Mouse (Mus musculus) left cerebral cortex, adult 9 months (tissue): Measurements from ENCODE around the gene Tppp3.

Experiments
- DNase-seq, 2 experiments: peaks; one replicate each; pipeline ENCODE4 v3.0.0; 2022; ENCODE audit warnings: low spot score in 2 of 2

Tppp3 gene

DNA sequence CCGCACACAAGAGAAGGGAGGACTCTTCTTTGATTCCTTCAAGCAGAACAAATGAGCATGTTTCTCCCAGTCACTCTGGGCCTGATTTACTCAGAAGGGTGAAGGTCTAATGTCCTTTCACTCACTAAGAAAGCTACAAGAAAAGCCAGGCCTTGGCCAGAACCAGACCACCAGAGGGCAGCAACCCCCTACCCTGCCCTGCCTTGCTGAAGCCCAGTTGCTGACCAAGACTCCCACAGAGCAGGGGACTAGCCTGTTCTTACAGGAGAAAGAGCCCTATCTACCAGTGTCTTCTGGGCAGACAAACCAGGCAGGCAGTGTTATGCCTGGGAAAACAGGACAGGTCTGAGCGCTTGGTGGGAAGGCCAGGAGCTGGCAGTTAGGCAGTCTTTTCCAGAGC lies 13.1 kb upstream of the Tppp3 start:
- DNase-seq, result peak in 1 of 2 experiments; percentile 24

DNA sequence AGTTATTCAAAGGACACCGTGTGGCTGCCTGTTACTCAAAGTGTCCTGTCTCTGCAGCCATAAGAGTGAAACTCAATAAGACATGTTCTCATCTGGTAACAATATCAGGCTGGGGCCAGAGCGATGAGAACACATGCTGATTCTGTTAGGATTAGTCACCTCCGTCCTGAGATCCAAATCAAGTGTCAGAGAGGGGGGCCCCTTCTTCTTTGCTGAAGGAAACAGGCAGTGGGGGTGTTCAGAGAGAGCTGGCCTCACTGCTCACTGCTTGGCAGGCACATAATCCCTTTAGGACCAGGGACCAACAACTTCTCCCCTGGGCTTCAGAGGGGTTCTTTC lies 12.7 kb upstream of the Tppp3 start:
- no peak for DNase-seq

- no peak for DNase-seq
These were observed 12.1 kb upstream of the Tppp3 start for GRCm38 (mm10) chr8:105483212-105484029.

- no peak for DNase-seq
These were observed 10.8 kb upstream of the Tppp3 start for GRCm38 (mm10) chr8:105482123-105482522.

DNA sequence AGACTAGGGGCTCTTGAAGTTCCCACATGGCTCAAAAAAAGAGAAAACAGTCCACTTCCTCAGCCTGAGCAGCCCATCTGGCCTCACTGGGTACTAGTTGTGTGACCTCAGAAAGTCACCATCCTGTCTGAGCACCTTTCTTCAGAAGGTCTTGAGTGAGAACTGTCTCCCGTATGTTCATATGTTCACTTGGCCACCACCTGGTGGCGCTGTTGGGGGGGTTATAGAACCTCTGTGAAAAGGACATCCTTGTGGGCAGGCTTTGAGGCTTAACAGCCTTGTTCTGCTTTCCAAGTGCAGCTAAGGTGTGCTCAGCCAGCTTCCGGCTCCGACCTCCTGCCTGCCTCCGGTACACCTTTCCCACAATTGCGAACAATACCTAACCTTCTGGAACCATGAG lies 10.1 kb upstream of the Tppp3 start:
- no peak for DNase-seq

- DNase-seq, result no peak
These were observed 9.7 kb upstream of the Tppp3 start for GRCm38 (mm10) chr8:105481013-105481412.

DNA sequence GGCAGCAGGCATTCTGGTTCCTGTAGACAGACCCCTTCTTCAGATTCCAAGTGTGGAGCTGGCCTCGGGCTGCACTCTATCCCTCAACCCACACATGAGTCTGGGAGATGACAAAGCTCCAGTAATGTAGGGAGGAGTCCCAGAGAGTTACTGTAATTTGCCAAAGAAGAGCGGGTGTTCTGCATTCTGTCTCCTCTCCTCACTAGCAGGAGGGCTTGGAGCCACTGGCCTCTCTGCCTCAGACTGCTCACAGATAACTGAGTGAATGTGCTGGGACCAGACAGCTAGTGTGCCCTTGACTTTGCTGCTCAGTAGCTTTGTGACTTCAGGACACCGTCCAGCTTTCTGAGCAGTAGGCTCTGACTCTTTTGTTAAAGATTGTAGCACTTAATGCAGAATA lies 6.5 kb upstream of the Tppp3 start:
- DNase-seq, result no peak

GRCm38 (mm10) chr8:105476628-105477413 lies 5.5 kb upstream of the Tppp3 start:
- peak in 1 of 2 experiments; percentile 52 for DNase-seq

DNA sequence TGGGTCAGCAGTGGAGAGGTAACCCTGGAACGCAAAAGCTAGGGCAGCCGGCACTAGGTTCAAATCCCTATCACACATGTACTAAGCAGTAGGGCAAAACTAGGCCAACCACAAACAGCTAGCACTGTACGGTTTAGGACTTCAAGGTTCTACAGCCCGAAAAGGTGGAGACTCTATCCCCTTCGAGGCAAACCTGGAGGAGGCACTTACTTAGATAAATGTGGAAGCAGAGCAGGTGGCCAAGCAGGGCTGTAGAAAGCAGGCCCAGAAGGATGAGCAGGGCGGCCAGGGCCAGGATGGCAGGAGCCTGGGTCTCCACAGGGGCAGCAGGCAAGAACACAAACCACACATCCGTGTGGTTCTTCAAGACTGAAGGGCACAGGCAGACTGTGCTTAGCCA lies 4.8 kb upstream of the Tppp3 start:
- DNase-seq, result no peak

DNA sequence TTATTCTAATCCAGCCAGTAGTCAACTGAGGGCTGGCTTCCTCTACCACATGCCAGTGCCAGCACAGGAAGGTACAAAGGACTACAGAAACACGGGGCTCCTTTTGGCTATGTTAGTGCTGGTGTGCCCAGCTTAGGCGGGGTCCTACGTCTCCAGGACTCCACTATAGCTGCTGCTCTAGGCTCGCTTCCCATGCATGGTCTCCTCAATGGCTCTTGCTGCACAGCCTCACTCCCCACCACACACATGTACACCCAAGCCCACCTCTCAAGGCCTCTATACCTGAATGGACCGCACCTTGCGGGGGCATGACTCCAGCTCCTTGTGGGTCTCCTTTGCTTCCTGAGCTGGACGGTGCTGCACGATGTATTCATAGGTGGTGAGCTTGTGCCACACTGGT lies 4.4 kb upstream of the Tppp3 start:
- no peak for DNase-seq

- no peak for DNase-seq
These were observed 3.9 kb upstream of the Tppp3 start for GRCm38 (mm10) chr8:105475254-105475653.

GRCm38 (mm10) chr8:105474680-105475079 lies 3.4 kb upstream of the Tppp3 start:
- no peak for DNase-seq

DNA sequence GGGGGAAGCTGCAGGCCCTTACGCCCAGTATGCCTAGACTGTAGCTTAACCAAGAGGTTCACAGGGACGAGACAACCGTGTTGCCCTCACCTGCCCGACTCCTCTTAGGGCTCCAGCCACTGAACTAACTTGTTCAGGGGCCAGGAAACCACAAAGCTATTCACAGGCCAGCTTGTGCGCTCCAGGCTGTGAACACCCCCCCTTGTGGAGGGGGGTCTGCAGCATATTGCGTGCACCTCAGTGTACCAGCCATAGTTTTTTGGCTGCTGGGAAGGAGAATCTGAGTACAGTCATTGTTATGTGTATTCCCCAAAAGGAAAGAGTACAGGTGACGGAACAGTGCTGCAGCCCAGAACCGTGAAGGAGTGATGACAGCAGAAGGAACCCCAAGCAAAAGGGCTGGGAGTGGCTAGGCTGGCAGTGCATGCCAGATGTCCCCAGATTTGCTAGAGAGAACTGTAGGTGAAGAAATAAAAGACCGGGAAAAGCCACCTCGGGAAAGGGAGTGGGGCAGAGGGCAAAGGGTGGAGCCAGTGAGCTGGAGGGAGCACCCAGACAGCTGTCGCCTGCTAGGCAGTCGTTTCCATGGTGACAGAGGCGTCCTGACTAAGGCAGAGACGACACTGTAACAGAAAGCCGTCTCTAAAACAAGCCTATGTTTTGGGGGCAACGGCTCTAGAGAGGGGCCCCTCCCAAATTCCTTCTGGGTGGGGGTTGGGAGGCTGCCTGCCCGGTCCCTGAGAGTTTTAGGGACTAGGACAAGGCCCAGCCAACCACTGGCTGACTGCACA lies 2.7 kb upstream of the Tppp3 start:
- peak in 1 of 2 experiments; percentile 15 for DNase-seq

DNA sequence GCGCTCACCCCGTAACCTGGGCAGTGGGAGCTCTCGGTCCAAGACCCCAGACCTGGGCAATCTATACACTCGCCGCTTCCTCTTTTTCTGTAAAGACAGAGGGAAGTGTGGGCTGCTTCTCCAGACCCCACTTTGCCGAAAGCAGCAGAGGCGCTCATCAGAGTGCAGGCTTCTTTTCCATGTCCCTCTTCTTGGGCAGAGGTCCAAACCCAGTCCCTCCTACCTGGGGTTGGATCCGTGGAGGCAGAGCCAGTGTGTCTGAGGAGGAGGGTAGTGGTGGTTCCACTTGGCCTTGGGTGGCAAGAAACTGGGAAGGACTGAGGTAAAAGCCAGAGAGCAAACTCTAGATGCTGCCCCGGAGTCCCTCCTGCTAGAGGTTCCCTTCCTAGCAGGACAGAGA lies 1.7 kb upstream of the Tppp3 start:
- no peak for DNase-seq

DNA sequence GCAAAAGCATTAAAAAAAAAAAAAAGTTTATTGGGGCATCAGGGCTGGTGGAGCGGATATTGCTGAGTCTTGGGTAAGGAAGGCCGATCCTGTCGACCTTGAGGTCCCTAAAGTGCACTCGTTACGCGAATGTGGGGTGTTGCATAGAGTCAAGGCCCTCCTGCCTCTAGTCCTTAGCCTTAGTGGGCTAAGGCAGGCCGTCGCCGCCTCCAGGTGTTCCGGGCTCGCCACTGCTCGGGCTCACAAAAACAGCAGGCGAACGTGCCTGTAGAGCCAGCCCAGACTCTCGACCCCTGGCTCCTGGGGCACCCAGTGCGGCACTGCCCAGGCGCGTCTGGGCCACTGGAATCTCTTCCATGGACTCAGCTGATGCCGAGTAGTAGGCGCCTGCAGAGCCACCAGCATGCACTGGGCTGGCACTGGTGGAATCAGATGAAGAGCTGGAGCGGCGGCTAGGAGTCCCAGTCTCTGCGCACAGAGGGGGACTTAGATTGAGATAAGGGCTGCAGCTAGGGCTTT lies 1.1 kb upstream of the Tppp3 start:
- peak in 1 of 2 experiments; percentile 8 for DNase-seq

DNA sequence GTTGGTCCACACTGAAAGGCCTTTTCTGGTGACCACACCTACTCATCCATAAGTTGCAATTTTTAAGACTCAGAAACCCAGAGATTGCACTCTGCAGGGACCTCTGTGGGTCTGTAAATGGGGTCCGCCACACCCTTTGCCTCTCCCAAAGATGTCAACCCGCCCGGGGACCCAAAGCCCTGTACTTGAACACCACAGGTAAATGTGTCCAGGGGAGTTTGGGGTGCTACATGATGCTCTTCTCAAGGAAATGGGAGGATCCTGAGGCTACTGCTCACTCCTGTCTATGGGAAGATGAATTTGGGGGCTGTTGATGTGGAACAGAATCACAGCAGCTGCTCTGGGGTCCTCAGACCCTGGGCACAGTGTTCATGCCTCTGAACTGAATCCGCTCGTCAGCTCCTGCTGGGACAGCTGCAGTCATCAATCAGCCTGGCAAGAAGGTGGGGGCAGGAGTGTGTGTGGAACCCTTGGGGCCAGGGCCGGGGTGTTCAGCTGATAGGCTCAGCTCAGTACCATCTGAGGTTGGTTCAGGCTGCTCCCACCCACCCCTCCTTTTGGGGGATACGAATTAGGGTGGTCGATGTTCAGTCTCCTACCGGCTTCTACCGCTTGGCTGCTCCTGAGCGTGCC lies 529 bp downstream of the Tppp3 start:
- DNase-seq, result no peak

GRCm38 (mm10) chr8:105470262-105470661 lies 1.1 kb downstream of the Tppp3 start:
- no peak for DNase-seq

DNA sequence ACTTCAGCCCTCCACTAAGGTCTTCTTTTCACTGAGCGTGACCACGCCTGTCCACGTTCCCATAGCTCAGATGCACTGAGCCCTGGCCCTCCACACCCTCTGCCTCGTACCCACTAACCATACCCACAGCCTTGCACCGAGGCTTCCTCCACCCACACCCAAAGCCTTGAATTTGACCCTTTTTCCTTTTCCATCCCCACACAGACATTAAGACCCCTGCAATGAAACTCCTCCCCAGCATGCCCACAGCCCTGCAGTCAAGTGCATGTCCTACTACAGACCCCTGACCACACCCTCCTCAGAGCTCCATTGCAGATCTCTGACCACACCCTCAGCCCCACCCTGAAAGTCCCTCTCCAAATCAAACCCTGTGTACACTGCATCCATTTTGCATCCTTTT lies 1.5 kb downstream of the Tppp3 start:
- no peak for DNase-seq

DNA sequence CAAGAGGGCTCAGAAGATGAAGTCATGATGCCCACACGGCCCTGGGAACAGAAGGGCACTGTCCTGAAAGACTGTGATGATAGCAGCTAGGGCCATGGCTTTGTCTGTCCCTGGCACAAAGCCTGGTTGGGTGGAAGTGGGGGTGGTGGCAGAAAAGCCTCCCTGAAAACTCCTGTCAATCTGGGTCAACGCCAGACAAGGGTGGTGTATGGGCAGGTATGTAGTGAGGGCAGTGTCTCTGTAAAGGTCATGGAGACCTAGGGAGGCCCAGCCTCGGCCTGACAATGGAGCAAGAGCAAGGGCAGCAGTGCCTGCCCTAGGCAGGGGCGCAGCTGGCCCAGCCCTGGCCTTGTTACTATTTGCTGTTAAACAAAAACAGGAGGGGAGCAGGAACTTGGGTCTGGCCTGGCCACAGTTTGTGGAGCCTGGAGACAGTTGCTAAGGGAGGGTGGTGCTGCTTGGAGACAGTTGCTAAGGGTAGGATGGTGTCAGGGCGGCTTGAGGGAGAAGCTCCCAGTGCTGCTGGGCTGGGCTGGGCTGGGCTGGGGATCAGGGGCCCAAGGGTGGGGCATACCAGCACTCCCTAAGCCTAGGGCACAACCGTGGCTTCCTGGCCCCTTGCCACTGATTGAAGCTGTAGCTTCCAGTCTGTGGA lies 2.2 kb downstream of the Tppp3 start:
- peak in 1 of 2 experiments; percentile 65 for DNase-seq

DNA sequence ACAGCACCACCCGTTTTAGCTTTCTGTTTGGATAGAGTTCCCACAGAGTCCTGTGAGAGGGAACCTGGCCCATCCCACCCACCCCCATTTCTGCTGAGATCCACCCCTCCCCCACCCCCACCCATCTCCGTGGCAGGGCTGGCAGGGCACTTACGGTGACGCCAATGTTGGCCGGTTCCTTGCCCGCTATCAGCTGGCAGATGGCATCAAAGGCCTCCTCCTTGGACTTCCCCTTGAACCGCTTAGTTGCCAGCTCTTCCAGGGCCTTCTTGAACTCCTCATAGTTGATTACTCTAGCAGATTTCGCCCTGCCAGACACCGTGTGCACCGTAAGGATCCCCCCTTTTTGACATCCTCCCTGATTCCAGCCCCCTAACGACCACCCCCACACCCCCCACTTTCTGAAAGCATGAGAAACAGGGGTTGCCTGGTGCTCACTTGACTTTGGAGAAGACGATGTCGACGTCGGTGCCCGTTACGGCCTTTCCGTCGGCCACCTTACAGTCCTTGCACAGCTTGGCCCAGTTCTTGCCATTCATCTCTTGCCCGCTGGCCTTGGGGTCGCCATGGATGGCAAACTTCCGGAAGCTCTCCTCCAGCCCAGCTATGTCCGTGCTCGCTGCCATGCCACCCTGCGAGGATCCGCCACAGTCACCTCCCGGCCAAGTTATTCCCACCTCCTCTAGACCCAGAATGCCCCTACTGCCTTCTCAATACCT lies 3.2 kb downstream of the Tppp3 start:
- no peak for DNase-seq
